Mouse (Mus musculus): ENCODE measurements around the gene Gm20388.

Gene Gm20388

DNA sequence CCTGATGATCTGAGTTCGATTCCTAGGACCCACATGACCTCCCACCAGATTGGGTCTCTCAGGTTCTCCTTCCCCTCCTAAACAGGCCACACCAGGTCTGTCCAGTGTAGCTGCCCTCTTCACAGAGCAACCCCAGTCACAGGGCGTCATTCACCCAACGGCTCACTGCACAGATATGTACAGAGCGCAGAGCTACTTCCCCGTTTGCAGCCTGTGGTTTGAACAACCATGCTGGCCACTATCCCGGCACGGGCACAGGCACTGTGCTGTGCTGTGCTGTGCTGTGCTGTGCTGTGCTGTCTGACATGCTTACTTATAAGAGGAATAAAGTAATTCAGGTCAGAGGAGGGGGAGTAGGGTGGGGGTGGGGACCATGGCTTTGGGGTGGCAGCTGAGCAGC is 105.8 kb downstream of the Gm20388 start:
- no peak for DNase-seq

DNA sequence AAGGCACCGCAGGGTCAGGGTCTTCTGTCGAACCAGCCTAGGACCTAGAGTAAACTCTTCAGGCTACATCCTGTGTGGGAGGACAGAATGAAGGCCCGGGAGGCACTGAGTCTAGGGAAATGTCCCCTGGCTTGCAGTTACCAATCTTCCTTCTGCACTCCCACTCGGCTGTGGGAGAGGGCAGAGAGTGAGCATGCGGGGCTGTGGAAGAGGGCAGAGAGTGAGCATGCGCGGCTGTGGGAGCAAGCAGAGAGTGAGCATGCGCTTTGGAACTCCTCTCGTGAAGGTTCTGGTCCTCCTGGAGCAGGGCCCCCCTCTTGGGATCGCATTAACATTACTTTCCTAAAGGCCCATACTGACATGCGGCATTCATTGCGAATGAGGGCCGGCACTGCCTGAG is 106.7 kb downstream of the Gm20388 start:
- no peak for DNase-seq

DNA sequence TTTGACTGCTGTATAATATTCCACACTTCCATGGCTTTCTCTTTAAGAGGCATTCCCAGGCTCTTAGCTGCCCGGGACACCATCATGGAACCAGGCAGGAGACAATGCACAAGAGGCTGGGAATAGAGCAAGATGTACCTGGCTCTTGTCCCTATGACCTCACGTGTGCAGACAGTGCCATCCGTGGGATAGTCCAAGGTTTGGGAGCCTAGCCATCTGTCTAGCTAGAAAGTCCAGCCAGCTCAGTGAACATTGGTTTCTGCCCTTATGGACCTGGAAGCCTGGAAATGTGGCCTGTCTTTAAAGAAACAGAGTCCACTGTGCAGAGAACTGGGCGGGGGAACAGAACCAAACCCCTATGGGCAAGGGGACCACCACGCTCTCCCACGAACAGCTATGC is 107.1 kb downstream of the Gm20388 start:
- DNase-seq, result no peak

DNA sequence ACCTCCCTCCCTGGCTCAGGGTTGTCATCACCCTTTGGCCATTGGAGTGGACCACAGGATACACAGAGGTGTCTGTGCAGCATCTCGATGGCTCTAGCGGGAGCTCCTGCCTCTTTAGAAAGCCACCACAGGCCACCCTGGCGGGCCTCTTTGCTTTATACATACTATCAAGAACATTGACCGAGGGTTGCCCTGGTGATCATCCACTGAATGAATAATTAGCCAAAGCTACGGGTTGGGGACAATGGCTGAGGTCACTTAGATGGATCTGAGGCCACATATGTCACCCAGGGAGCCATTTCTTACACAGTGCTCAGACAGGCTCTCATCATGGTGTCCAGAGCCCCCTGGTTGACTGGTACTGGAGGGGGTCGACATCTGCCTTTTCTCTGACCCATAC is 107.7 kb downstream of the Gm20388 start:
- DNase-seq, result no peak

DNA sequence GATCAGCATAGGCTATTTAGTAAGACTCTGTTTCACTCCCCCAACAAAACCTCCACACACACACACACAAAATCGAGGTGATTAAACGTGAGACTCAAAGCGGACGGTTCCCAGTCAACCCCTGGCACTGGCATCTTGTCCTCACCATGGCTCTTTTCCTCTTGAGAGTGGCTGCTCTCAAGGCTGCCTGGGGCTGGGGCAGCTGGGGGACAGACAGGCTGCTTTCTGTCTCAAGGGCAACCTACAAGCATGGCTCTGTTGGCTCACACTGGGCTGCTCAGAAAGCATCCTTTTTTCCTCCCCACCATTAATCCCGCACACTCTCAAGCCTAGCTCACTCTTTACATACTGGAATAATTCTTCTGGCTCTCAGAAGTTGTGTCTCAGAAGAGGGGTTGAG is 108.7 kb downstream of the Gm20388 start:
- DNase-seq, result no peak

DNA sequence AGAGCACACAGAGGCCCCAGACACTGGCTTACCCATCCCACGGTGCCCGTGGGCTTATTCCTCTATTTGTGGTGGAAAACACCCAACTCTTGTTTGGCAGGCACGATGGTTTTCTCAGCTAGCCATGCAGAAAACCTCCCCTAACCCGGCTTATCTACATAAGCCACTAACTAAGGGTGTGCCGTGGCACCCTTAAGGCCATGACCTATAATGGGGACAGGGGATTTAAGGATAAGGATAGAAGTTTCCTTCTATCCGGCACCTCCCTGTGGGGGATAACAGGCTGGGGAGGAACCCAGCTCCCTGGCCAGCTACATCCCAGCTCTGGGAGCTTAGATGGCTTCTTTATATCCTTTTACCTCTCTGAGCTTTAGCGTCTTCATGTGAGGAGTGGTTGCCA is 109.7 kb downstream of the Gm20388 start:
- DNase-seq, result no peak

DNA sequence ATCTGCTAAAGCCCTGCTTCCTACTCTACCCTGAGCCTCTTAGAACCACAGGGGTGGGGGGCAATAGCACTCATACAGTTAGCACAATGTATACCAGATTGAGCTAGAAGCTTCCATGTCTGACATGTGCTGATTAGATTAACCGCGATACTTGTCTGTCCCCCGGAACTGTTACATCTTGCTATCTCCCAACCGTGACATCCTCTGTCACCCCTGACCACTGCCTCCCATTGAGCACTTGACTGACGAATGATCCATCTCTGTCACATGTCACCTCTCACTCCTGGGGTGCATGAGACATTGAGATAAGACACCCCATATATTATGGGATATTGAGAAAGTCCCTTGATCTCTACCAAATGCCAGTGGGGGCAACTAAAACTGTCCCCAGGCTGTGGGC is 115.6 kb downstream of the Gm20388 start:
- DNase-seq, result no peak

DNA sequence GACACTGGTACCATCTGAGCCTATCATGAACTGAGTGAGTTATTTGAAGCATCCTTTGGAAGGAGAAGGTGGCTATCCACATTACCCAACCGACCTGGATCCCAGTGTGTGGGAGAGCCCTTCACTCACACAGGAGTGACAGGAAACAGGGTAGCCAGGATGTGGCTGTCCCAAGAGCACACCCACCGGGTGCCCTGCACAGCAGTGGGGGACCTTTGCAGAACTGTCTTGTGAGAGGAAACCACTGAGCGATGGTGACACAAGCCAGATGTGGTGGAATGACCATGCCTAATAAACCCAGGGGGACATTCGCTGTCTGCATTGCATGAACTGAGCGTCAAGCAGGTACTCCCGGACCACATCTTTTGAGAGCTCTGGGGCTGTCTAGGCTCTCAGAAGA is 116.3 kb downstream of the Gm20388 start:
- no peak for DNase-seq

DNA sequence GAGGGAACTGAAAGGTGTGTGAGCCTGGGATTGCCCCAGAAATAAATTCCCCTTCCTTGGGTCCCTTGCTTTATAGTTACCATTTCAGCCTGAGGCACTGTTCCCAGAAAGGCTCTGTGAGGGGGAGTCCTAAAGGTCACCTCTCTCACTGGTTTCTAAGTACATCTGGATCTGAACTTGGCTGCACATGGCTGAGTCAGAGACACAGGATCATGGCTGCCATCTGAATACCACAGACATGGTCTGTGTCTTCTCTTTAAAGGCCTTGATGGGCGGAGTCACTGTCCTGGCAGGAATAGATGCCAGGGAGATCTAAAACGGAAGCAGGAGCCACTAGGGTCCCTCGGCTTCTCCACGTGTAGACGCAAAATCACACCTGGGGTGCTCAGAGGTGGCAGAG is 119.8 kb downstream of the Gm20388 start:
- DNase-seq, result no peak

DNA sequence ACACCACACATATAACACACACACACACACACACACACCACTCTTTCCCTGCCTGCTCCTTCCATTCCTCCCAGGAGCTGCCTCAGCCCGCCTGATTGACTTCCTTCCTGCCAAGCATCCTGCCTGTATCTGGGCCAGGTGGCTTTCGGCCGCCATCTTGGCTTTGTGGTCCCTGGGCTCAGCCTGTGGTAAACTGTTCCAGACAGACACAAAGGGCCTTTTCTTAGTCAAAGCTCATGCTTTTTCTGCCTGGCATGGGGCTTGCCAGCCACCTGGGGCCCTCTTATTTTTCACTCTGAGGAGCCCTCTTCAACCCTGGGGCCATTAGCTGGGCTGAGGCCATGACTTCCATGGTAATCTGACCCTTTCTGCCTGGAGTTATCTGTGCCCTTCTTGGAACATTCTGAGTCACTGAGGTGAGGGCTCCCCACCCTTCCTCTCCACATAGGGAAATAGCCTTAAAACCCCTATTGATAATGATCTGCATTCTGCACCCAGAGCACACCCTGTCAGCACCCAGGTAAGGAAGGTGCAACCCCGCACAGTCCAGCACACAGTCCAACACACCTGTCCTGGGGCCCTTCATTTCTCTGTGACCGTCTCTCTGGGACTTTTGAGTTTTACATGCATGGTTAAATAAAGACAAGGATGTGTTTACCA is 122.0 kb downstream of the Gm20388 start:
- no peak for DNase-seq

DNA sequence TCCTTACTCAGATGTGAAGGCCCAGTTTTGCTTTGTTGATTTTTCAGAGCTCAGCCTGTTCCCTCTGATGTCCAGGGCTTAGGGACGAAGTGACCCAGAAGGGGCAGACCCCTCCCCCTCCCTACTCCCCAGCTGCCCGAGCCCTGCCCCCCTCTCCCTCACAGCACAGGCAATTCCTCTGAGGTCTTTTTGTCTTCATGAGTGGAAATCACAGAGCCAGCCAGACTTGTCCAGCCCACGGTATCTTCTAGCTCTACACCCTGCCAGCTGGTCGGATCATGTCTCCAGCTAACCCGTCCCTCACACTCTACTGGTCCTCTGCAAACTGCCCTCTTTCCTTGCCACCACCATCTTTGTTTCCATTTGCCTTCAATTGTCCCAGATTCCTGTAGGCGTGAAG is 123.8 kb downstream of the Gm20388 start:
- DNase-seq, result peak in 1 of 2 experiments; percentile 33

DNA sequence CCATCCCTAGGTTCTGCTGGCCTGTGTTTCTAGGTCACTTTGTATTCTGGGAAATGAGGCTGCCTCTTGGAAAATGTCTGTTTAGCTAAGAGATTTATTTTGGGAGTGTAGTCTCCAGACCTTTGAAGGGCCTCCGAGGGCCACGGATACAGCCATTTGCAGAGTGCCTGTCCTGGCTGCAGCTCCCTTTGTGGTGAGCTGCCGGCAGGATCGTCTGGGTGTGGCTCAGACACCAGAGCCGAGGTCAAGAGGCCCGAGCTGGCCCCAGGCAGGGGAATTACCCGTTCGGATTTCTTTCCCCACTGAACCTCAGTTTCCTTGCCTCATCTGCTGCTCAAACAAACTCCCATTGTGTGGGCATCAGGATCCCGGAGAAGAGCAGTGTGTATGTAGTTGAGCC is 125.5 kb downstream of the Gm20388 start:
- peak in 1 of 2 experiments; percentile 39 for DNase-seq

DNA sequence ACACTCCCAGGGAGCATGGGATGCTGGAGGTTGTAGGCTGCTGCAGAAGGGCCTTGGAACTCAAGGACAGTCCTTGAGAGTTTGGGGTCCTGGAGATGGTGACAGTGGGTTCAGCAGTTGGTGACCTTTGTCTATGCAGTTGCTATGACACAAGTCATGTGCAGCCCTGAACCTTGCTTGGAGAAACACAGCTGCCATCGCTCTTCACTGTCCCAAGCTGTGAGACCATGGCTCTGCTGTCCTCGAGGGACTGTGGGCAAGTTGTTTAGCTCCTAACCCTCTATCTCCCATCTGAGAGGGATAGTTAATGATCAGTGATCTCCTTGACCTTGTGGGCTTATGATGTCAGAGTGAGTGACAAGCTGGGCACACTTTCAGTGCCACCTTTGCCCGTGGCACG is 125.9 kb downstream of the Gm20388 start:
- no peak for DNase-seq

DNA sequence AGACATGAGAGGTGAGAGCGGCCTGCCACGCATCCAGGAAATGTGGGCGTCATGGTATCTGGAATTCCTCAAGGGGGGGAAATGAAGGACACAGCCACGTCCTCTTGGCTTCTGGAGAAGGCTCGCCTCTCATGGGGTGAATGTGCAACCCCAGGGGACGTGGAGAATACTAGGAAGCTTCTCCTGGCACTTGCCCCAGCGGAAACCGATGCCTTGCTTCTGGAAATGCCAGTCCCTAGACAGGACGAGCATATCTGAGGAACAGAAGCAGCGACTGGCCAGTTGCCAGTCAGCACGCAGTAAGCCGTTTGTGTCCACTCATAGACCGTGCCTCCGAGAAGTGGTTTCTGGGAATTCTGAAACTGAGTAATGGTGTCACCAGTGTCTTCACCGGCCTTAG is 126.6 kb downstream of the Gm20388 start:
- DNase-seq, result peak; percentile 45 to 73

DNA sequence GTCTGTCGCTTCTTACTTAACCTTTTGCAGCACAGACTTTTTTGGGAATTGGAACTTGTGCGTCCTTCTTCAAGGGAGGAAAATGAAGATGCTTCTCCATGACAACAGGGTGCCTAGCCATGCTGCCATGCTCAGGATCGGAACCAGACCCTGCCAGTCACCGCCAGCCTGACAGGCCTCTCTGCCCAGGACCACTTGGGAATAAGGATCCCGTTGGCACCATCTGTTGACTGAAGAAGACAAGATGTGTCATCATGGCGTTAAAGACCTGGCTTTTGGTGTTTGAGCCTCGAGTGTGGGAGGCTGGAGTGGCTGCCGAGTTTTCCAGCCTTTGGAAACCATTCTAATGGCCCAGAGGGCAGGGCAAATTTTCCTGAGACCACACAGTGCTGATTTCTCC is 127.0 kb downstream of the Gm20388 start:
- no peak for DNase-seq

DNA sequence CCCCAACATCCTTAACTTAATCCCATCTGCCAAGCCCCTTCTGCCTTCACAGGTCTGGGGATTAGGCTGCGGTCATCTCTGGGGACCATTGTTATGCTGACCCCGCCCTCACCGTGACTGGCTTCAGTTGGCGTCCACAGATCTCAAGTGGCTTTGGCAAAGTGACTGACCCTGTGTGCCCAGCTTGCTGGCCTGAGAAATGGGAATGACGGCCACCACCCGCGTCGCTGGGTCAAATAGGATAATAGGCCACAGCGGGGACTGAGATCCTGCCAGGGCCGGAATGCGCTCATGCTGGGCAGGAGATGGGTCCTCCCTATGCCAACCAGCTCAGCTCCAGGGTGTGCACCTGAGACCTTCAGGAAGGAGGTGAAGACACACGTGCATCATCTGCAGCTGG is 128.1 kb downstream of the Gm20388 start:
- DNase-seq, result no peak

DNA sequence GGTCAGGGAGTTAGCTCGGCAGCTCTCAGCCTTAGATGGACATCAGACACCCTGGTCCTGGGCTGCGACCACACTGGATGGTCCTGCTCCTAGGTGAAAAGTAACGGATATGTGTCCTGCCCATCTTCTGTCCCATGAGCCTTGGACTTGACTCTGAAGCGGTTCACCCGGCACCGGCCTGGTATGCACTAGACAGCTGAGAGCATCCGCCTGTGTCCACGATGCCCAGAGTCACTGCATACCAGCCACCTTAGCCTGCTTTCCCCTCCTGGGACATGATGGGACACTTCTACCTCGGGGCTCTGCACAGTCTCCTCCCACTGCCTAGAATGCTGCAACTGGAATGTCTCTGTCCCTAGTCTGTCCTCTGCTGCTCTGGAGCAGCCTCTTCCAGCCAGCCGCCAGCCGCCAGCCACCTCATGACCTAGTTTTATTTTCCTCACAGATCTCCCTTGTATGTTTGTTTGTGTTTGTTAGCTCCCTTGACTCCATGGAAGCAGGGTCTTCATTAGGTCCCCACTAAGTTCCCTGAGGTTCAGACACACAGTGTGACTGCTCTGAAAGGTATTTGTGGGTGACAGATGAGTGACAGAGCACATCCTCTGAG is 128.8 kb downstream of the Gm20388 start:
- no peak for DNase-seq

DNA sequence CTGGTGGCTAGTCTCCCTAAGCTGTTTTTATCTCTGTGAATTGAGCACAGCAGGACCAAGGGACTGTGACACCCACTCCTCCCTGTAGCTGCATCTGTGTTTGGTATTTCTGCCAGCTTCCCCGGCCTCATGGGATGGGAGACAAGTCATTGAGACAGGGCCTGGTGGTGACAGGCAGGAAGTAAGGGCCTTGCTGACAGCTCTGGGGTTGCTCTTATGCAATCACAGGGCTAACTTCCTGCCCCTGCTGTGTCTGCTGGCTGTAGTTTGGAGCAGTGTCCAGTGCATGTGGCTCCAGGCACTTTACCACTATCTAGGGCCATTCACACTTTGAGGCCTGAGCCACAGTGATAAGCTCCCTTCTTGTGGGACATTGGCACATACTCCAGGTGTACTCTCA is 130.2 kb downstream of the Gm20388 start:
- DNase-seq, result peak; percentile 66 to 82

DNA sequence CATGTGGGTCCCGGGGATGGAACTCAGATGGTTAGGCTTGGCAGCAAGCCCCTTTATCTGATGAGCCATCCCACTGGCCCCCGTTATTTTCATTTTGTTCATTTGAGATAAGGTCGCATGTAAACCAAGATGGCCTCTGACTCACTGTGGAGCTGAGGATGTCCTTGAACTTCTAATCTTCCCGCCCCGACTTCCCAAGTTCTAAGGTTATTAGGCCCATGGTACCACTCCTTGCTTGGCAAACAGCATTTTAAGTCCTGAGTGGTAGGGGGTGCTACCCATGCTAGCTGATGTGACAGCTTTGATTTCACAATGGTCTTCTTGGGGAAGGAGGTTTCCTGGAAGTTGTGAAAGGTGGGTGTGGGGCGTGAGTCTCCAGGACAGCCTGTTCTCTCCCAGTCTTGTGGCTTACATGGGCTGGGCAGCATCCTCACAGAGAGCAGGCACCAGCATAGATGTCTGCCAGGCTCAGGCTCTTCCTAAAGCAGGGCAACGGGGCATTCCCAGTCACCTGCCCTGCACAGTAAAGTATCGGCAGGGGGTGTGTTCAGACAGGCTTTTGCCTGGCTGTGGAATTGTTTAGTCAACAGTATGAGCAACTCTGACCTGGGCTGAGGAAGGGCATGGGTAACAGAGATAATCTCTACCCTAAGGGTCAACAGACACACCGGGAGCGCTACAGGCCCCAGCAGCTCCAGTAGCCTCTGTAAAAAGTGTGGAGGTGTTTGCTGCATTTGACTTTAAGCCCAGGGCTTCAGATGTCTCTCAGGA is 132.1 kb downstream of the Gm20388 start:
- DNase-seq, result no peak

DNA sequence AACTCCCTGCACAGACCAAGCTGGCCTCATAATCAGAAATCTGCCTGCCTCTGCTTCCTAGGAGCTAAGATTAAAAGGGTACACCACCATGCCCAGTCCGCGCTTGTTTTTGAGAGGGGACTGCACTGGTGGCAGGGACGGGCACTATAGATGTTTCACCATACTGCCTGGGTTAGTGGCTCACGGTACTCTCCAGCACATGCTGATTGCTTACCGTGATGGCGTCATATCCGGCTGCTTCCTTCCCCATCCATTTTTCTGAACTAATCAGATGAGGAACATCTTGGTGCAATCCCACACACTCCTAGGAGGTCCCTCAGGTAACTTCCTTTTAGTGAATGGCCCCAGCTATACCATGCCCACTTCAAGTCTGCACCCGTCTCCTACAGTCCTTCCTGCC is 134.3 kb downstream of the Gm20388 start:
- no peak for DNase-seq

DNA sequence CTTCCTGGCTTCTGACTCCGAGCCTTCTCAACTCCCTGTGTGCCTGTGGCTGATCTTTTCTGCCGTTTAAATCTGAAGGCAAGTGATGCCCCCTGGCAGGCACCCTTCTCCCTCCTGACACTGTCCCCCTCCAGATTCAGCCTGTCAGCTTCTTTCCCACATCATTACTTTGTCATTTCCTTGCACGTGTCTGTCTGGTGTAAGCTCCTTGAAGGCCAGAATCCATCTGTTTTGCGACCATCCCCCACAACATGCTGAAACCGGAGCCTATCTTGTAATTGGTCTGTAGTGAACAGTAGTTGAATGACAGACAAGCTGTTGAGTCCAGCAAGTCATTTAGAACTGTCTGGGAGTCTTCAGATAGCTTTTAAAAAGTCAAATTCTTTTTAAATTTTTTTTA is 134.8 kb downstream of the Gm20388 start:
- DNase-seq, result peak; percentile 29 to 72

DNA sequence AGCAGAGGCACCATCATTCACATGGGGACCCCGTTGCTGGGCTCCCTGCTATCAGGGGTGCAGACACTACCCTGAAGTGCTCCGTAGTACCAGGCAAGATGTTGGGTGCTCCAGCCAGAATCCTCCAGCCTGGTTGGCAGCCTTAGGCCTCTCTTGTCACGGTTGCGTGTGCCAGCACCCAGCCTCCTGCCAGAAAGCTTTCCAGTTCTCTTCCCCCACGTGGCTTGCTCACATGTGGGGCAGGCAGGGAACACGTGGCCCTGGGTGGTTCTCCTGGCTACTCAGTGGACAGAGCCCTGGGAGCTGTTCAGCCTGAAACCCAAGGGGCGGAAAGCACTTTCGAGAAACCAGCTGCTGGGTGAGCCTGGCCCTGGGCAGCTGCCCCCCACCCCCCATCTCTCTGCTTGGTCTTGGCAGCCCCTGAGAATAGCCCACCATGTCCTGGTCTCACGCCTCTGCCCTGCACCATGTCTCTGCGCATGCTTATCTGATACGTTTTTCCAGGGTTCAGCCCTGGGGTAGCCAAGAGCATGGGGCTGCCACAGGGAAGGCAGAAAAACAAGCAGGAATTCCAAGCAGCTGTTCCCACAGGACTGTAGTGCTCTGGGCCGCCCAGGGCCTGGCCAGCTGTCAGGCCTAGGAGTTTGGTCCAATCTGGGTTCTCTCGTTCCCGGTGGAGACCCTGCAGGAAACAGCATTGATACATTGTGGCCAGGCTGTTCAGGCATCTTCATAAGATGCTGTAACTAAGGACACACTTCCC is 135.8 kb downstream of the Gm20388 start:
- DNase-seq, result peak; percentile 60 to 81

DNA sequence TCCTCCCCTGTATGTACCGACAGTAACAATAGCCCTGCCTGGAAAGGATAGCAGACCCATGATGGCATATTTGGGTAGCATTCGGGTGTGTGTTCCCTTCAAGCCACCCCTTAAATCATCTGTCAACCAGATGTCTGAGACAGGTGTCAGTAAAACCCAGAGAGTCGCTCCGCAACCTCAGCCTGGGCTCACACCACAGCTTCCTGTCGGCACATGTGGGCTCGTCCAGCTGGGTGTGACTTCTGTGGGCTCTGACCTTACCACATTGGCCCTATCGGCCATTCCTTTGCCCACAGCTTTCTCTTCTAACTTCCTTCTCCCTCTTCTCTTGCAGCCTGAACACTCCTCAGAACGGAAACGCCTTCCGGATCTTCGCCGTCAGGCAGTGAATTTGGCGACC is 139.3 kb downstream of the Gm20388 start:
- no peak for DNase-seq

DNA sequence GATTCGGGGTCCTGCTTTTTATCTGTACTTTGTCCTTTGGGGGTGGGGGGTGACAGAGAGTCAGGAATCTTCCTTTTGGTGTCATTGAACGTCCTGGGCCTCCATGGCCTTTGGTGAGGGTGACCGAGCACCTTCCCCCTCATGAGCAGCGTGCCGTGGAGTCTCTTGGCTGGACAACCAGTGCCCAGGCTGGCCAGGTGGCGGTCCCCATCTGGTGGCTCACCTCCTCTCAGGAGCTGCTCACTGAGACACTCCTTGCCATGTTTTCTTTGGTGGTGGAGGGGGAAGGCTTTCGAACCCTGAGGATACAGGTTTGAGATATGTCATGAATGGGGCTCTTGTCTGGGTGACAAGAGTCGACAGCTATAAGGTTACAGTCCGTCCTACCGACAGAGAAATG is 139.7 kb downstream of the Gm20388 start:
- DNase-seq, result no peak
